ENCODE assay signal across 9 mouse cellular contexts in genomic region chr12:52772494-52773280, GRCm38 (mm10).
DNase-seq lines count a peak whose midpoint lies in the region; ATAC-seq and TF ChIP-seq lines count a peak whose summit lies in the region.
"Had no signal": no experiment of that assay in that cellular context is flagged by ENCODE, and none has a peak within 500 bp of the region (broad histone marks: within the 10 kb centered on the region; RNA-seq: fewer than 3 reads in every experiment).

No protein-coding gene starts in this region.

- peak overlapping the region; percentile 74; the same call in 1 of the 2 replicates for H3K27ac ChIP-seq in layer of hippocampus, adult 2 months
- H3K27ac ChIP-seq in embryonic facial prominence, embryonic 15.5 days (replicated peaks), result peak overlapping the region; percentile 78
- H3K27ac ChIP-seq in hindbrain, embryonic 15.5 days (replicated peaks), result peak overlapping the region; percentile 81
- peak overlapping the region; percentile 82 for H3K27ac ChIP-seq in neural tube, embryonic 13.5 days (replicated peaks)

- no peak overlapping the region for H3K9ac ChIP-seq in embryonic facial prominence, embryonic 15.5 days
- 0 out of 2 replicates have a peak overlapping the region, but pooled peaks have one; percentile 14 for H3K9ac ChIP-seq in hindbrain, embryonic 15.5 days
- H3K9ac ChIP-seq in neural tube, embryonic 13.5 days, result peak overlapping the region; percentile 18; the same call in 1 of the 2 replicates

- no peak for DNase-seq in layer of hippocampus, adult 2 months (ENCODE audit: low spot score in 2 of 2)
- DNase-seq in layer of hippocampus, adult 11-12 months (ENCODE audit: low spot score), result no peak
- no peak for DNase-seq in adrenal gland, adult 2 months
- no peak for DNase-seq in adrenal gland, adult 8-10 months
- DNase-seq: adrenal gland, postnatal 10 days had no signal

- H3K27me3 ChIP-seq in embryonic facial prominence, embryonic 15.5 days, result no peaks in the 10 kb centered on the region
- no peaks in the 10 kb centered on the region for H3K27me3 ChIP-seq in hindbrain, embryonic 15.5 days
- H3K27me3 ChIP-seq in neural tube, embryonic 13.5 days, result no peaks in the 10 kb centered on the region

- no peaks in the 10 kb centered on the region for H3K36me3 ChIP-seq in embryonic facial prominence, embryonic 15.5 days
- H3K36me3 ChIP-seq in hindbrain, embryonic 15.5 days, result no peaks in the 10 kb centered on the region
- no peaks in the 10 kb centered on the region for H3K36me3 ChIP-seq in neural tube, embryonic 13.5 days
- H3K36me3 ChIP-seq: G1E had no signal

- WGBS in embryonic facial prominence, embryonic 15.5 days, result 35% methylated on average over 10 of the region's 11 CpGs
- 22% methylated on average over 11 of the region's 11 CpGs for WGBS in hindbrain, embryonic 15.5 days
- 35% methylated on average over 10 of the region's 11 CpGs for WGBS in neural tube, embryonic 13.5 days

- TF ChIP-seq CTCF in layer of hippocampus, adult 2 months (conservative IDR thresholded peaks at IDR 0.05), result no peak

- ATAC-seq in embryonic facial prominence, embryonic 15.5 days (ENCODE audit: insufficient number of reproducible peaks, low FRiP score, low TSS enrichment, low read depth), result no peak
- ATAC-seq in hindbrain, embryonic 15.5 days (ENCODE audit: low FRiP score, low read depth), result peak; percentile 65
- ATAC-seq in neural tube, embryonic 13.5 days (ENCODE audit: low read depth), result peak; percentile 48; the same call in 1 of the 2 replicates

- no peak overlapping the region for H3K4me3 ChIP-seq in layer of hippocampus, adult 2 months
- no peak overlapping the region for H3K4me3 ChIP-seq in embryonic facial prominence, embryonic 15.5 days (replicated peaks)
- 0 out of 2 replicates have a peak overlapping the region, but pooled peaks have one; percentile 4 for H3K4me3 ChIP-seq in hindbrain, embryonic 15.5 days
- peak overlapping the region; percentile 9; the same call in 1 of the 2 replicates for H3K4me3 ChIP-seq in neural tube, embryonic 13.5 days

- H3K9me3 ChIP-seq in embryonic facial prominence, embryonic 15.5 days (replicated peaks), result no peaks in the 10 kb centered on the region
- H3K9me3 ChIP-seq in hindbrain, embryonic 15.5 days, result no peaks in the 10 kb centered on the region
- H3K9me3 ChIP-seq in neural tube, embryonic 13.5 days, result no peaks in the 10 kb centered on the region

- H3K4me1 ChIP-seq in embryonic facial prominence, embryonic 15.5 days, result peaks cover 12% of the 10 kb centered on the region
- peaks cover 48% of the 10 kb centered on the region for H3K4me1 ChIP-seq in hindbrain, embryonic 15.5 days (replicated peaks)
- H3K4me1 ChIP-seq in neural tube, embryonic 13.5 days (replicated peaks), result peaks cover 66% of the 10 kb centered on the region

- no peak overlapping the region for H3K4me2 ChIP-seq in embryonic facial prominence, embryonic 15.5 days (replicated peaks)
- H3K4me2 ChIP-seq in hindbrain, embryonic 15.5 days, result peak overlapping the region; percentile 35
- H3K4me2 ChIP-seq in neural tube, embryonic 13.5 days, result peak overlapping the region; percentile 28

Comparison
In these comparisons a context has a peak if more than half of its experiments do, and no peak if none do; other contexts are left out.
1. H3K4me3 ChIP-seq: peak in hindbrain, embryonic 15.5 days (single experiment) and neural tube, embryonic 13.5 days (single experiment); none in layer of hippocampus, adult 2 months (single experiment) and embryonic facial prominence, embryonic 15.5 days (single experiment).
2. Peak in every context shown above with its lines, with median percentiles within 50 percentile points of each other: H3K27ac ChIP-seq.